Mouse (Mus musculus) CH12.LX (cell line): Measurements from ENCODE around the gene Cmtm6. TPM values are rescaled to one million over a fixed set of nuclear protein-coding genes. Genes with fewer than 3 reads are reported as not detected.
A peak's percentile ranks its signal among the peaks of the same experiment; 100 is the strongest.

Source experiments
- DNase-seq: peaks from one replicate; pipeline ENCODE4 v3.0.0-alpha.2; 2013; ENCODE audit errors: extremely low read depth
- H3K27ac ChIP-seq: 2 replicates; pipeline ENCODE4 v1.5.1; 2012; ENCODE audit warnings: low read depth, mild to moderate bottlenecking, control low read depth, moderate library complexity; ENCODE audit not compliant: insufficient read depth
- H3K27me3 ChIP-seq: replicated peaks from 2 replicates; pipeline ENCODE3; 2012; ENCODE audit warnings: inconsistent platforms
- H3K36me3 ChIP-seq, 2 experiments: replicated peaks in 1 of 2; 2 replicates each; pipeline versions ENCODE3 to v1.6.1; 2012; ENCODE audit warnings: inconsistent platforms in 1 of 2, low read length in 1 of 2, mild to moderate bottlenecking in 1 of 2, mixed read lengths in 1 of 2, moderate library complexity in 1 of 2; ENCODE audit not compliant: control insufficient read depth in 1 of 2, insufficient read depth in 1 of 2
- H3K4me1 ChIP-seq, 2 experiments: 2 replicates each; pipeline ENCODE4 v1.6.1; 2012; ENCODE audit warnings: inconsistent platforms in 1 of 2, moderate library complexity in 1 of 2; ENCODE audit not compliant: insufficient read depth in 2 of 2, control insufficient read depth in 1 of 2
- H3K4me2 ChIP-seq: 2 replicates; pipeline ENCODE4 v1.6.1; 2012; ENCODE audit warnings: low read depth, mild to moderate bottlenecking, control low read depth; ENCODE audit not compliant: poor library complexity, insufficient read depth, severe bottlenecking
- H3K4me3 ChIP-seq, 3 experiments: fragments of 150-350 bp in 1 of 3; sonication (generic) in 1 of 3; replicated peaks in 1 of 3; 2 replicates each; pipeline versions ENCODE3 to v1.5.1; 2011 to 2012; ENCODE audit warnings: low read depth in 2 of 3, low read length in 2 of 3, mild to moderate bottlenecking in 2 of 3, moderate library complexity in 2 of 3, control low read depth in 1 of 3, improper control_type of control experiment in 1 of 3, inconsistent platforms in 1 of 3, mixed read lengths in 1 of 3; ENCODE audit not compliant: poor library complexity in 1 of 3
- H3K79me2 ChIP-seq: replicated peaks from 2 replicates; pipeline ENCODE4 v1.6.1; 2012; ENCODE audit warnings: mild to moderate bottlenecking, moderate library complexity; ENCODE audit not compliant: control insufficient read depth, poor library complexity, insufficient read depth, severe bottlenecking; ENCODE audit errors: extremely low read depth
- H3K9ac ChIP-seq: 2 replicates; pipeline ENCODE4 v1.6.1; 2012; ENCODE audit warnings: low read depth, mild to moderate bottlenecking, control low read depth, moderate library complexity; ENCODE audit not compliant: insufficient read depth
- H3K9me3 ChIP-seq: replicated peaks from 2 replicates; pipeline ENCODE3; 2012; ENCODE audit warnings: low read length, inconsistent platforms, mixed read lengths
- BHLHE40 ChIP-seq: IDR thresholded peaks from 2 replicates; pipeline ENCODE4 v1.6.1; 2011; ENCODE audit warnings: mild to moderate bottlenecking, low read depth, low read length, improper control_type of control experiment
- CTCF ChIP-seq, 2 experiments: IDR thresholded peaks in 1 of 2; conservative IDR thresholded peaks in 1 of 2; 2 replicates each; pipeline ENCODE4 v1.5.1; 2011 to 2012; ENCODE audit warnings: low read depth in 2 of 2, low read length in 2 of 2, improper control_type of control experiment in 1 of 2, inconsistent platforms in 1 of 2, mild to moderate bottlenecking in 1 of 2, moderate library complexity in 1 of 2
- HCFC1 ChIP-seq: IDR thresholded peaks from 2 replicates; pipeline ENCODE4 v1.6.1; 2012; ENCODE audit warnings: low read depth, mild to moderate bottlenecking, inconsistent platforms, low read length, improper control_type of control experiment
- IRF4 ChIP-seq: IDR thresholded peaks from 2 replicates; pipeline ENCODE4 v1.6.1; 2014; ENCODE audit warnings: low read depth, mild to moderate bottlenecking, inconsistent platforms, low read length, improper control_type of control experiment
- JUN ChIP-seq: IDR thresholded peaks from 2 replicates; pipeline ENCODE4 v1.6.1; 2011; ENCODE audit warnings: low read depth, mild to moderate bottlenecking, low read length, improper control_type of control experiment, moderate library complexity; ENCODE audit not compliant: insufficient read depth
- JUND ChIP-seq: conservative IDR thresholded peaks from 2 replicates; pipeline ENCODE4 v1.6.1; 2011; ENCODE audit warnings: low read depth, low read length, improper control_type of control experiment
- MEF2A ChIP-seq: IDR thresholded peaks from 2 replicates; pipeline ENCODE4 v1.6.1; 2014; ENCODE audit warnings: low read depth, mild to moderate bottlenecking, inconsistent platforms, low read length, improper control_type of control experiment, borderline replicate concordance
- MYC ChIP-seq: IDR thresholded peaks from 2 replicates; pipeline ENCODE4 v1.6.1; 2011; ENCODE audit warnings: low read depth, mild to moderate bottlenecking, improper control_type of control experiment, low read length
- NELFE ChIP-seq: IDR thresholded peaks from 2 replicates; pipeline ENCODE4 v1.6.1; 2011; ENCODE audit warnings: low read depth, low read length, improper control_type of control experiment
- POLR2AphosphoS2 ChIP-seq: IDR thresholded peaks from 2 replicates; pipeline ENCODE4 v1.6.1; 2011; ENCODE audit warnings: low read depth, low read length, improper control_type of control experiment
- RAD21 ChIP-seq: IDR thresholded peaks from 2 replicates; pipeline ENCODE4 v1.6.1; 2011; ENCODE audit warnings: low read depth, mild to moderate bottlenecking, low read length, improper control_type of control experiment, moderate library complexity
- SIN3A ChIP-seq: IDR thresholded peaks from 2 replicates; pipeline ENCODE4 v1.6.1; 2012; ENCODE audit warnings: low read length, improper control_type of control experiment, inconsistent platforms
- SMC3 ChIP-seq: IDR thresholded peaks from 2 replicates; pipeline ENCODE4 v1.6.1; 2011; ENCODE audit warnings: low read depth, low read length, improper control_type of control experiment
- TBP ChIP-seq: conservative IDR thresholded peaks from 2 replicates; pipeline ENCODE4 v1.6.1; 2011; ENCODE audit warnings: low read depth, low read length, improper control_type of control experiment
- TCF12 ChIP-seq: IDR thresholded peaks from 2 replicates; pipeline ENCODE4 v1.6.1; 2014; ENCODE audit warnings: low read depth, mild to moderate bottlenecking, inconsistent platforms, low read length, improper control_type of control experiment
- USF1 ChIP-seq: IDR thresholded peaks from 2 replicates; pipeline ENCODE4 v1.6.1; 2014; ENCODE audit warnings: low read depth, mild to moderate bottlenecking, inconsistent platforms, low read length, improper control_type of control experiment
- USF2 ChIP-seq: conservative IDR thresholded peaks from 2 replicates; pipeline ENCODE4 v1.6.1; 2011; ENCODE audit warnings: low read depth, low read length, improper control_type of control experiment
- ZKSCAN1 ChIP-seq: IDR thresholded peaks from 2 replicates; pipeline ENCODE4 v1.6.1; 2012; ENCODE audit warnings: low read depth, inconsistent platforms, low read length, improper control_type of control experiment, borderline replicate concordance
- ZNF384 ChIP-seq: IDR thresholded peaks from 2 replicates; pipeline ENCODE4 v1.6.1; 2012; ENCODE audit warnings: low read depth, low read length, improper control_type of control experiment, inconsistent platforms
- dilution Hi-C: fragments of 300-500 bp; cut with MboI; formaldehyde crosslinking; loops from 2 replicates; pipeline ENCODE4 v1.14.3; 2020; ENCODE audit warnings: low sequenced_read_pairs; ENCODE audit not compliant: extremely low pct_unique_long_range_greater_than_20kb, extremely low pct_ligation_motif_present
- in situ Hi-C: fragments of 300-500 bp; cut with MboI; formaldehyde crosslinking; loops from 3 replicates; pipeline ENCODE4 v1.14.3; 2019; ENCODE audit warnings: low sequenced_read_pairs, low pct_ligation_motif_present, low pct_unique_long_range_greater_than_20kb, mixed read lengths
- polyA plus RNA-seq: library from polyadenylated mRNA; unstranded; fragments of >175 nt; gene quantifications from 2 replicates; pipeline ENCODE4 v1.2.1, GENCODE M21; 2012; ENCODE audit warnings: low read depth; ENCODE audit not compliant: insufficient read length
- total RNA-seq, 2 experiments: library from RNA; depleted of rRNA; stranded (reverse); fragments of 300-350 nt in 1 of 2; fragments of >200 nt in 1 of 2; gene quantifications; 2 replicates each; pipeline ENCODE4 v1.2.3; 2012 to 2014

Gene Cmtm6
- total and polyA plus RNA-seq, 3 experiments: 30.1 to 39.5 (median 38.0) TPM

- Histone ChIP-seq H3K9ac (no peak overlapping the region), H3K27me3 (no peaks in the 10 kb centered on the region), H3K4me2 (no peak overlapping the region), H3K36me3 (peaks cover 13 to 47% of the 10 kb centered on the region in 2 experiments), H3K4me1 (peaks cover 30 to 53% of the 10 kb centered on the region in 2 experiments), H3K4me3 (no peak overlapping the region), H3K79me2 (no peaks in the 10 kb centered on the region; the same call in 1 of the 2 replicates), H3K27ac (no peak overlapping the region), H3K9me3 (no peaks in the 10 kb centered on the region)
- DNase-seq: peak; percentile 48
- in situ Hi-C loops: no loop called here
- dilution Hi-C loops: no loop called here
- TF ChIP-seq TBP (no peak), RAD21 (peak; percentile 64), CTCF (conservative IDR thresholded peaks at IDR 0.05 in 1 of 2, IDR thresholded peaks at IDR 0.05 in 1 of 2; ENCODE audit: low read depth in 2 of 2, low read length in 2 of 2) (peak; percentile 30 to 69; a peak in 3 of 4 replicates), SMC3 (peak; percentile 55)
- TF ChIP-seq, all 38 proteins: peak for 3
Measured at GRCm38 (mm10) chr9:114763341-114763740, 32.4 kb downstream of the Cmtm6 start.

DNA sequence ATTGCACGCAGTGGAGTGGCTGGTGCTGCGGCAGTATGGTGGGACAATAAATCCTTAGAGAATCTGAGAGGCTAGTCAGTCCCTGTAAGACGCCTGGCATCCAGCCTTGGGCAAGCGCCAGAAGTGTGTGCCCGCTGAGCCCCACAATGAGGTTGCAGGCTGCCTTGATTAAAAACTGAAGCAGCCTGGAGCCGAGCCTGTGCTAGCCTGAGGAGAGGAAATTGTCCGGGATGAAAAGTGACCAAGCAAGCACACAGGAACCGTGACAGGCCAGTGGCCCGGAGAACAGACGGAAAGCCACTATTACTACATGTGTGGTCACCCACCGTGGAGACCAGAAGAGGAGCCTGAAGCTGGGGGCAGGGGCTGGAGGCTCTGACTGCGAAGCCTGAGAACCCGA, 36.1 kb downstream of the Cmtm6 start:
- Histone ChIP-seq H3K36me3 (peaks cover 19 to 67% of the 10 kb centered on the region in 2 experiments), H3K4me1 (peaks cover 11 to 30% of the 10 kb centered on the region in 2 experiments), H3K79me2 (no peaks in the 10 kb centered on the region), H3K27me3 (no peaks in the 10 kb centered on the region), H3K4me3 (no peak overlapping the region), H3K27ac (no peak overlapping the region), H3K9me3 (peaks cover 3% of the 10 kb centered on the region), H3K4me2 (no peak overlapping the region), H3K9ac (no peak overlapping the region)
- no peak for DNase-seq
- dilution Hi-C loops: no loop called here
- TF ChIP-seq ZNF384 (no peak), TCF12 (no peak), NELFE (no peak), IRF4 (no peak), JUN (no peak), MEF2A (no peak), BHLHE40 (no peak)
- in situ Hi-C loops: no loop called here

DNA sequence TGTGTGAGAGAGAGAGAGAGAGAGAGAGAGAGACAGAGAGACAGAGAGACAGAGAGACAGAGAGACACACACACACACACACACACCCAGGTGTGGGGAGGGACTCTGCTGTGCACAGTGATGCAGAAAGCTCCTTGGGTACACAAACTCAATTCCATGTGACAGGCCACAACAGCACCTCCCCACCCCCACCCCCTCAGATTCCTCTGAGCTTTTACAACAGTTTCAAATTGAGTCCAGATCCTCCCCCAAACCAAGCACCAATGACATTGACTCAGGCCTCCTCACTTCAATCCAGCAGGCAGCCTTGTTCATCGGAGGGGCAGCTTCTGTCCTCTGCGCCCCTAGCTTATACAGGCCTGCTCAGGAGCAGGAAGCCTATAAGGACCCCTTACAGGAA, 36.6 kb downstream of the Cmtm6 start:
- DNase-seq: no peak
- Histone ChIP-seq H3K27ac (no peak overlapping the region), H3K4me2 (no peak overlapping the region), H3K27me3 (no peaks in the 10 kb centered on the region), H3K4me3 (no peak overlapping the region), H3K9me3 (peaks cover 8% of the 10 kb centered on the region), H3K4me1 (peaks cover 10 to 26% of the 10 kb centered on the region in 2 experiments), H3K36me3 (peaks cover 22 to 69% of the 10 kb centered on the region in 2 experiments), H3K79me2 (no peaks in the 10 kb centered on the region), H3K9ac (no peak overlapping the region)
- in situ Hi-C loops: no loop called here
- dilution Hi-C loops: no loop called here
- TF ChIP-seq MYC (no peak), POLR2AphosphoS2 (no peak), SIN3A (no peak), RAD21 (no peak), USF2 (no peak), SMC3 (no peak), ZKSCAN1 (no peak), USF1 (no peak), HCFC1 (no peak), JUND (no peak)
